Mouse (Mus musculus): ENCODE results near the gene Zfp984. TPM values are rescaled to one million over a fixed set of nuclear protein-coding genes. Genes with fewer than 3 reads are reported as not detected.
"Not testable (repeated sequence)": the region's sequence is repeated elsewhere in the genome, so short reads cannot be mapped to it uniquely, and the experiment has no call there.

Zfp984 gene
- polyA plus RNA-seq, 1 experiment from 2014 or later: 4.3 TPM

GRCm38 (mm10) chr4:147824389-147824788, 14.8 kb upstream of the Zfp984 start:
- no peak for DNase-seq (ENCODE audit: low spot score)
- no peak for TF ChIP-seq EP300 (optimal IDR thresholded peaks at IDR 0.05)
- no peak for TF ChIP-seq CTCF (IDR thresholded peaks at IDR 0.05; ENCODE audit: low read depth)
- WGBS: 95% methylated on average over 4 of the region's 4 CpGs
- peaks cover 34% of the 10 kb centered on the region for H3K9me3 ChIP-seq (ENCODE audit: control insufficient read depth, low read length)
- no peak overlapping the region for H3K4me3 ChIP-seq (ENCODE audit: low read depth, low read length)
- no peak overlapping the region for H3K4me2 ChIP-seq (replicated peaks; ENCODE audit: low read depth)
- H3K27me3 ChIP-seq (ENCODE audit: control insufficient read depth, insufficient read depth, low read length): no peaks in the 10 kb centered on the region
- no peak overlapping the region for H3K27ac ChIP-seq (replicated peaks)
- H3K9ac ChIP-seq (ENCODE audit: low read length): no peak overlapping the region
- H3K4me1 ChIP-seq (replicated peaks; ENCODE audit: control insufficient read depth, insufficient read depth): no peaks in the 10 kb centered on the region
- no peak for ATAC-seq (ENCODE audit: low FRiP score, low TSS enrichment)
- H3K36me3 ChIP-seq (ENCODE audit: control insufficient read depth, insufficient read depth, low read length): peaks cover 17% of the 10 kb centered on the region

- DNase-seq (ENCODE audit: low spot score); H3K4me2 ChIP-seq (replicated peaks; ENCODE audit: low read depth); H3K4me1 ChIP-seq (replicated peaks; ENCODE audit: control insufficient read depth, insufficient read depth); H3K27me3 ChIP-seq (ENCODE audit: control insufficient read depth, insufficient read depth, low read length); ATAC-seq (ENCODE audit: low FRiP score, low TSS enrichment); H3K27ac ChIP-seq (replicated peaks); H3K4me3 ChIP-seq (ENCODE audit: low read depth, low read length); H3K9ac ChIP-seq (ENCODE audit: low read length): not testable (repeated sequence)
- H3K36me3 ChIP-seq (ENCODE audit: control insufficient read depth, insufficient read depth, low read length): peaks cover 11% of the 10 kb centered on the region
- 87% methylated on average over 3 of the region's 3 CpGs for WGBS
- peaks cover 24% of the 10 kb centered on the region for H3K9me3 ChIP-seq (ENCODE audit: control insufficient read depth, low read length)
These were observed 11.8 kb upstream of the Zfp984 start for GRCm38 (mm10) chr4:147821414-147821813.

GRCm38 (mm10) chr4:147819659-147820058, 10.1 kb upstream of the Zfp984 start:
- not testable (repeated sequence) for ATAC-seq (ENCODE audit: low FRiP score, low TSS enrichment); H3K27me3 ChIP-seq (ENCODE audit: control insufficient read depth, insufficient read depth, low read length); H3K4me2 ChIP-seq (replicated peaks; ENCODE audit: low read depth); DNase-seq (ENCODE audit: low spot score); H3K27ac ChIP-seq (replicated peaks); H3K9ac ChIP-seq (ENCODE audit: low read length); H3K4me3 ChIP-seq (ENCODE audit: low read depth, low read length); H3K4me1 ChIP-seq (replicated peaks; ENCODE audit: control insufficient read depth, insufficient read depth); H3K36me3 ChIP-seq (ENCODE audit: control insufficient read depth, insufficient read depth, low read length)
- H3K9me3 ChIP-seq (ENCODE audit: control insufficient read depth, low read length): peaks cover 13% of the 10 kb centered on the region
- 80% methylated on average over 7 of the region's 7 CpGs for WGBS

- no peak for ATAC-seq (ENCODE audit: low FRiP score, low TSS enrichment)
- 78% methylated on average over 2 of the region's 2 CpGs for WGBS
- H3K36me3 ChIP-seq (ENCODE audit: control insufficient read depth, insufficient read depth, low read length): no peaks in the 10 kb centered on the region
- TF ChIP-seq EP300 (optimal IDR thresholded peaks at IDR 0.05): no peak
- peak; percentile 62 for TF ChIP-seq CTCF (IDR thresholded peaks at IDR 0.05; ENCODE audit: low read depth)
- no peaks in the 10 kb centered on the region for H3K27me3 ChIP-seq (ENCODE audit: control insufficient read depth, insufficient read depth, low read length)
- no peak for DNase-seq (ENCODE audit: low spot score)
- H3K4me2 ChIP-seq (replicated peaks; ENCODE audit: low read depth): no peak overlapping the region
- H3K4me3 ChIP-seq (ENCODE audit: low read depth, low read length): no peak overlapping the region
- H3K9me3 ChIP-seq (ENCODE audit: control insufficient read depth, low read length): no peaks in the 10 kb centered on the region
- H3K27ac ChIP-seq (replicated peaks): no peak overlapping the region
- no peaks in the 10 kb centered on the region for H3K4me1 ChIP-seq (replicated peaks; ENCODE audit: control insufficient read depth, insufficient read depth)
- H3K9ac ChIP-seq (ENCODE audit: low read length): no peak overlapping the region
These were observed 5.1 kb upstream of the Zfp984 start for GRCm38 (mm10) chr4:147814592-147815167.

- Histone ChIP-seq H3K4me1 (replicated peaks; ENCODE audit: control insufficient read depth, insufficient read depth) (no peaks in the 10 kb centered on the region), H3K4me2 (replicated peaks; ENCODE audit: low read depth) (no peak overlapping the region), H3K9me3 (ENCODE audit: control insufficient read depth, low read length) (no peaks in the 10 kb centered on the region), H3K27ac (replicated peaks) (no peak overlapping the region), H3K36me3 (ENCODE audit: control insufficient read depth, insufficient read depth, low read length) (no peaks in the 10 kb centered on the region), H3K4me3 (ENCODE audit: low read depth, low read length) (no peak overlapping the region), H3K9ac (ENCODE audit: low read length) (no peak overlapping the region), H3K27me3 (ENCODE audit: control insufficient read depth, insufficient read depth, low read length) (no peaks in the 10 kb centered on the region)
- DNase-seq (ENCODE audit: low spot score) (no peak), ATAC-seq (ENCODE audit: low FRiP score, low TSS enrichment) (no peak)
- WGBS: 34% methylated on average over 5 of the region's 5 CpGs
- TF ChIP-seq EP300 (optimal IDR thresholded peaks at IDR 0.05) (no peak), CTCF (IDR thresholded peaks at IDR 0.05; ENCODE audit: low read depth) (no peak)
These were observed 3.7 kb upstream of the Zfp984 start for GRCm38 (mm10) chr4:147813249-147813765.

GRCm38 (mm10) chr4:147809966-147810304, 347 bp upstream of the Zfp984 start:
- not testable (repeated sequence) for H3K9me3 ChIP-seq (ENCODE audit: control insufficient read depth, low read length); H3K36me3 ChIP-seq (ENCODE audit: control insufficient read depth, insufficient read depth, low read length); H3K4me1 ChIP-seq (replicated peaks; ENCODE audit: control insufficient read depth, insufficient read depth); H3K27me3 ChIP-seq (ENCODE audit: control insufficient read depth, insufficient read depth, low read length); H3K9ac ChIP-seq (ENCODE audit: low read length); DNase-seq (ENCODE audit: low spot score); ATAC-seq (ENCODE audit: low FRiP score, low TSS enrichment); H3K27ac ChIP-seq (replicated peaks)
- 45% methylated on average over 2 of the region's 2 CpGs for WGBS
- peak overlapping the region; percentile 68 for H3K4me2 ChIP-seq (replicated peaks; ENCODE audit: low read depth)
- H3K4me3 ChIP-seq (ENCODE audit: low read depth, low read length): peak overlapping the region; percentile 47

GRCm38 (mm10) chr4:147808483-147808882, 1.1 kb downstream of the Zfp984 start:
- ATAC-seq (ENCODE audit: low FRiP score, low TSS enrichment); H3K9ac ChIP-seq (ENCODE audit: low read length); H3K9me3 ChIP-seq (ENCODE audit: control insufficient read depth, low read length); H3K4me1 ChIP-seq (replicated peaks; ENCODE audit: control insufficient read depth, insufficient read depth); H3K27ac ChIP-seq (replicated peaks); DNase-seq (ENCODE audit: low spot score); H3K36me3 ChIP-seq (ENCODE audit: control insufficient read depth, insufficient read depth, low read length); H3K27me3 ChIP-seq (ENCODE audit: control insufficient read depth, insufficient read depth, low read length); H3K4me2 ChIP-seq (replicated peaks; ENCODE audit: low read depth); H3K4me3 ChIP-seq (ENCODE audit: low read depth, low read length): not testable (repeated sequence)
- 69% methylated on average over 4 of the region's 4 CpGs for WGBS

GRCm38 (mm10) chr4:147795308-147795707, 14.3 kb downstream of the Zfp984 start:
- H3K4me3 ChIP-seq (ENCODE audit: low read depth, low read length); H3K4me2 ChIP-seq (replicated peaks; ENCODE audit: low read depth); H3K9ac ChIP-seq (ENCODE audit: low read length); H3K36me3 ChIP-seq (ENCODE audit: control insufficient read depth, insufficient read depth, low read length); ATAC-seq (ENCODE audit: low FRiP score, low TSS enrichment); H3K27me3 ChIP-seq (ENCODE audit: control insufficient read depth, insufficient read depth, low read length); H3K9me3 ChIP-seq (ENCODE audit: control insufficient read depth, low read length); H3K27ac ChIP-seq (replicated peaks); DNase-seq (ENCODE audit: low spot score); H3K4me1 ChIP-seq (replicated peaks; ENCODE audit: control insufficient read depth, insufficient read depth): not testable (repeated sequence)
- 95% methylated on average over 1 of the region's 1 CpGs for WGBS

GRCm38 (mm10) chr4:147794026-147794665, 15.4 kb downstream of the Zfp984 start:
- not testable (repeated sequence) for H3K27me3 ChIP-seq (ENCODE audit: control insufficient read depth, insufficient read depth, low read length); H3K27ac ChIP-seq (replicated peaks); H3K36me3 ChIP-seq (ENCODE audit: control insufficient read depth, insufficient read depth, low read length); H3K9me3 ChIP-seq (ENCODE audit: control insufficient read depth, low read length); H3K9ac ChIP-seq (ENCODE audit: low read length); H3K4me1 ChIP-seq (replicated peaks; ENCODE audit: control insufficient read depth, insufficient read depth); ATAC-seq (ENCODE audit: low FRiP score, low TSS enrichment); DNase-seq (ENCODE audit: low spot score); H3K4me3 ChIP-seq (ENCODE audit: low read depth, low read length); H3K4me2 ChIP-seq (replicated peaks; ENCODE audit: low read depth)
- WGBS: 88% methylated on average over 1 of the region's 3 CpGs
